8 mouse cellular contexts compared by ENCODE assay signal in the genomic region with DNA sequence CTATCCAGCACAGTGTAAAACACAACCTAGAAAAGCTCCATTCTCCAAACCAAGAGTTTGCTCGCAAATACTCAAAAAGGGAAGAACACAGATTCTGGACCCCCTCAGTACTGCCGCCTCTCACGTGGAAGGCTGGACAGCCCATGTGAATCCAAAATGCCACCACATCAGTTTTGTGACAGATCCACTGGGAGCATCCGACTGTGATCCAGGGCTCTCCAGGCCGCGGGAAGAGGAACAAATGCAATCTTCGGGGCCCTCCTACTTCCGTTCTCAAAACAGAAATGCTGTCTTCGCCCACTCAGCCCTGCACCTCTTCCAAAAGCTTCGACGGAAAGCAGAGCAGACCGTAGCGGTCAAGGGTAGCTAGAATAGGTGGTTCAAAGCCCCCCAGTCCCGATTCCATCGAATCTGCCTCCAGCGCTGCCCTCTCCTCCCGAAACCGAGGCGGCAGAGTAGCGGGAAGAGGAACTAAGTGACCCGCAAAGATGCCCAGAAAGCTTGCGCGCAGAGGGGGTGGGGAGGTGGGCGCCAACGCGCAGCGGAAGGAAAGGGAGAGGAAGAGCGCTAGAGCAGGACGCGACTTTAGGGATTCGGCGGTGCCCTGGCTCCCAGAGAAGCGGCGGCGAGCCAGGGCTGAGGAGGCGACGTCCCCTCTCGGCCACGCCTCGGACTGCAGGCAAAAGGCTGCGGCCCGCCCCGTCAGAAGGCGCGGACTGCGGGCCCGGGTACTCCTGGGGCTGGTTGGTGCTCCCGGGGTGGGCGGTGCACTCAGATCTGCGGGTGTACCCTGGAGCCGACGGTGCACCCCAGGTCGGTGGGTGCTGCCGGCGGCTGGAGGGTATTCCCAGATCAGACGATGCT. TPM values are rescaled to one million over a fixed set of nuclear protein-coding genes. Genes with fewer than 3 reads are reported as not detected.
DNase-seq lines count a peak whose midpoint lies in the region; ATAC-seq and TF ChIP-seq lines count a peak whose summit lies in the region.

No protein-coding gene starts in this region.

- TF ChIP-seq POLR2A in embryonic fibroblast, embryonic 13.5 days (IDR thresholded peaks at IDR 0.05; ENCODE audit: low read depth, low read length), result peak; percentile 20
- TF ChIP-seq POLR2A in myocyte (IDR thresholded peaks at IDR 0.05; ENCODE audit: insufficient read length, low read depth), result peak; percentile 8

- under 1% methylated on average over 55 of the region's 56 CpGs for WGBS in heart, embryonic 11.5 days (ENCODE audit: insufficient replicate concordance)
- under 1% methylated on average over 56 of the region's 56 CpGs for WGBS in kidney, embryonic 16.5 days
- under 1% methylated on average over 55 of the region's 56 CpGs for WGBS in liver, embryonic 11.5 days

- H3K27ac ChIP-seq in embryonic fibroblast, embryonic 13.5 days (ENCODE audit: insufficient read depth, low read length), result peak overlapping the region; percentile 76
- peak overlapping the region; percentile 83 for H3K27ac ChIP-seq in heart, embryonic 11.5 days (ENCODE audit: low read depth, low read length)
- H3K27ac ChIP-seq in kidney, embryonic 16.5 days (ENCODE audit: low read length), result peak overlapping the region; percentile 91
- peak overlapping the region; percentile 96 for H3K27ac ChIP-seq in liver, embryonic 11.5 days (ENCODE audit: low read depth, low read length)

- H3K9me3 ChIP-seq in heart, embryonic 11.5 days (replicated peaks; ENCODE audit: control insufficient read depth, low read length), result no peaks in the 10 kb centered on the region
- H3K9me3 ChIP-seq in kidney, embryonic 16.5 days (ENCODE audit: low read length), result no peaks in the 10 kb centered on the region
- H3K9me3 ChIP-seq in liver, embryonic 11.5 days (ENCODE audit: control insufficient read depth, low read length), result no peaks in the 10 kb centered on the region

- H3K9ac ChIP-seq in heart, embryonic 11.5 days (ENCODE audit: low read depth, low read length), result peak overlapping the region; percentile 95
- peak overlapping the region; percentile 91 for H3K9ac ChIP-seq in kidney, embryonic 16.5 days (replicated peaks; ENCODE audit: low read length)
- H3K9ac ChIP-seq in liver, embryonic 11.5 days (ENCODE audit: low read depth, low read length), result peak overlapping the region; percentile 92

- TF ChIP-seq CTCF in embryonic fibroblast, embryonic 13.5 days (IDR thresholded peaks at IDR 0.05; ENCODE audit: borderline replicate concordance, insufficient read depth, low read length), result peak; percentile 12; the same call in 1 of the 2 replicates

- DNase-seq in 3T3-L1 (ENCODE audit: low read depth, low spot score), result peak; percentile 76
- peak; percentile 32 to 40 for DNase-seq in adrenal gland, postnatal 4 days (ENCODE audit: low spot score in 2 of 2)
- peak; percentile 72 for DNase-seq in liver, embryonic 11.5 days (ENCODE audit: low spot score)
- DNase-seq in splenic B cell, adult 2 months (ENCODE audit: low read depth, low spot score), result peak; percentile 52

- peak overlapping the region; percentile 91 for H3K4me2 ChIP-seq in heart, embryonic 11.5 days
- H3K4me2 ChIP-seq in kidney, embryonic 16.5 days (replicated peaks; ENCODE audit: low read depth, low read length), result peak overlapping the region; percentile 73
- H3K4me2 ChIP-seq in liver, embryonic 11.5 days, result peak overlapping the region; percentile 96
- peak overlapping the region; percentile 96 for H3K4me2 ChIP-seq in myocyte (ENCODE audit: low read depth)

- no peaks in the 10 kb centered on the region for H3K36me3 ChIP-seq in heart, embryonic 11.5 days (ENCODE audit: control insufficient read depth, insufficient read depth, low read length)
- no peaks in the 10 kb centered on the region for H3K36me3 ChIP-seq in kidney, embryonic 16.5 days (ENCODE audit: insufficient read depth, low read length)
- no peaks in the 10 kb centered on the region for H3K36me3 ChIP-seq in liver, embryonic 11.5 days (ENCODE audit: control insufficient read depth, insufficient read depth, low read length)
- no peaks in the 10 kb centered on the region for H3K36me3 ChIP-seq in myocyte (ENCODE audit: control insufficient read depth, insufficient read depth)
- no peaks in the 10 kb centered on the region for H3K36me3 ChIP-seq in splenic B cell, adult 2 months (ENCODE audit: control insufficient read depth, insufficient read depth, low read length, poor library complexity, severe bottlenecking)

- peak; percentile 51 for ATAC-seq in heart, embryonic 11.5 days (replicated peaks; ENCODE audit: insufficient number of reproducible peaks, low FRiP score, low TSS enrichment)
- peak; percentile 50 for ATAC-seq in kidney, embryonic 16.5 days (ENCODE audit: low FRiP score, low TSS enrichment)
- peak; percentile 52 for ATAC-seq in liver, embryonic 11.5 days (replicated peaks; ENCODE audit: low FRiP score)

- peaks cover 51% of the 10 kb centered on the region for H3K79me2 ChIP-seq in myocyte (ENCODE audit: control insufficient read depth, insufficient read depth)

- H3K27me3 ChIP-seq in heart, embryonic 11.5 days (ENCODE audit: control insufficient read depth, insufficient read depth, low read length), result no peaks in the 10 kb centered on the region
- H3K27me3 ChIP-seq in kidney, embryonic 16.5 days (ENCODE audit: insufficient read depth, low read length), result no peaks in the 10 kb centered on the region
- H3K27me3 ChIP-seq in liver, embryonic 11.5 days (replicated peaks; ENCODE audit: control insufficient read depth, insufficient read depth, low read length), result no peaks in the 10 kb centered on the region
- H3K27me3 ChIP-seq in myocyte (ENCODE audit: control insufficient read depth, insufficient read depth, insufficient read length), result no peaks in the 10 kb centered on the region
- H3K27me3 ChIP-seq in splenic B cell, adult 2 months (ENCODE audit: control insufficient read depth, insufficient read depth, low read length, poor library complexity, severe bottlenecking), result no peaks in the 10 kb centered on the region

- H3K4me1 ChIP-seq in embryonic fibroblast, embryonic 13.5 days (ENCODE audit: control insufficient read depth, insufficient read depth, low read length), result no peaks in the 10 kb centered on the region
- H3K4me1 ChIP-seq in heart, embryonic 11.5 days (ENCODE audit: control insufficient read depth, insufficient read depth, low read length), result peaks cover 5% of the 10 kb centered on the region; the same call in 1 of the 2 replicates
- peaks cover 15% of the 10 kb centered on the region for H3K4me1 ChIP-seq in kidney, embryonic 16.5 days (ENCODE audit: insufficient read depth, low read length)
- H3K4me1 ChIP-seq in liver, embryonic 11.5 days (replicated peaks; ENCODE audit: control insufficient read depth, insufficient read depth, low read length), result peaks cover 3% of the 10 kb centered on the region; the same call in 1 of the 2 replicates

- H3ac ChIP-seq in myocyte (ENCODE audit: control insufficient read depth, insufficient read length), result peak overlapping the region; percentile 43

- H3K4me3 ChIP-seq in embryonic fibroblast, embryonic 13.5 days (ENCODE audit: insufficient read depth, low read length), result peak overlapping the region; percentile 66
- H3K4me3 ChIP-seq in heart, embryonic 11.5 days (ENCODE audit: low read depth, low read length), result peak overlapping the region; percentile 96
- H3K4me3 ChIP-seq in kidney, embryonic 16.5 days (ENCODE audit: low read length), result peak overlapping the region; percentile 90
- peak overlapping the region; percentile 93 for H3K4me3 ChIP-seq in liver, embryonic 11.5 days (ENCODE audit: low read depth, low read length)
- peak overlapping the region; percentile 96 for H3K4me3 ChIP-seq in myocyte

TF ChIP-seq in myocyte, 11 proteins besides CTCF, POLR2A, EP300 and RAD21:
- TF ChIP-seq CEBPB (IDR thresholded peaks at IDR 0.05; ENCODE audit: insufficient read depth, poor library complexity, severe bottlenecking), result no peak
- peak in 1 of 3 experiments; percentile 13 for TF ChIP-seq MYOD1 (IDR thresholded peaks at IDR 0.05; ENCODE audit: control insufficient read depth in 1 of 3, insufficient read length in 2 of 3, low read depth in 2 of 3)
- TF ChIP-seq MYOG (IDR thresholded peaks at IDR 0.05; ENCODE audit: control insufficient read depth in 1 of 3, insufficient read depth in 1 of 3, insufficient read length in 2 of 3, low read depth in 2 of 3), result peak in 1 of 3 experiments; percentile 2
- no peak for TF ChIP-seq MAX (IDR thresholded peaks at IDR 0.05; ENCODE audit: low read depth)
- no peak for TF ChIP-seq USF1 (IDR thresholded peaks at IDR 0.05; ENCODE audit: low read depth)
- no peak for TF ChIP-seq REST (IDR thresholded peaks at IDR 0.05; ENCODE audit: insufficient read depth, insufficient read length)
- TF ChIP-seq POLR2AphosphoS2 (IDR thresholded peaks at IDR 0.05; ENCODE audit: insufficient read length, low read depth), result no peak
- no peak for TF ChIP-seq SRF (IDR thresholded peaks at IDR 0.05; ENCODE audit: control insufficient read depth, insufficient read length, low read depth)
- no peak for TF ChIP-seq TCF12 (IDR thresholded peaks at IDR 0.05; ENCODE audit: insufficient read depth, poor library complexity, severe bottlenecking)
- TF ChIP-seq E2F4 (IDR thresholded peaks at IDR 0.05; ENCODE audit: insufficient read depth), result no peak

RNA-seq across cellular contexts. Expression of a gene that starts 0.9 kb away (rescaled TPM):
- total RNA-seq in adrenal gland, postnatal 4 days (2021), result 10 to 100 TPM; 49.8 to 49.9 TPM
- 54.8 and 59.7 TPM in 2 replicates for polyA plus RNA-seq in embryonic fibroblast, embryonic 13.5 days (2011; ENCODE audit: insufficient read length, low read depth, missing spikeins)
- polyA plus RNA-seq in heart, embryonic 11.5 days (2014; fragmentation: Nextera tagmentation; extraction: Ambion mirVana), result 14.7 and 18.2 TPM in 2 replicates
- polyA plus RNA-seq in kidney, embryonic 16.5 days (2015; fragmentation: Nextera tagmentation; extraction: Ambion mirVana), result 16.1 and 18.2 TPM in 2 replicates
- polyA plus RNA-seq in liver, embryonic 11.5 days (2014; fragmentation: Nextera tagmentation; extraction: Ambion mirVana), result 17.2 and 19.9 TPM in 2 replicates
- polyA plus RNA-seq in myocyte (2012; fragmentation: generic; extraction: Trizol), result 6.3 TPM

Comparison
In these comparisons a context has a peak if more than half of its experiments do, and no peak if none do; other contexts are left out.
1. Peak in every context shown above with its lines: DNase-seq, ATAC-seq, H3K4me3 ChIP-seq and H3K27ac ChIP-seq.